Mouse (Mus musculus) C2C12 (cell line): ENCODE data around the gene Gm12216. TPM values are rescaled to one million over a fixed set of nuclear protein-coding genes. Genes with fewer than 3 reads are reported as not detected.

ENCODE experiments used
- H3K27me3 ChIP-seq: one replicate; pipeline ENCODE4 v1.6.1; 2011; ENCODE audit not compliant: control insufficient read depth, insufficient read depth, insufficient read length
- H3K36me3 ChIP-seq: one replicate; pipeline ENCODE4 v1.6.1; 2011; ENCODE audit not compliant: control insufficient read depth, insufficient read depth
- H3K4me3 ChIP-seq: one replicate; pipeline ENCODE4 v1.5.1; 2011; ENCODE audit warnings: mild to moderate bottlenecking, control low read depth; ENCODE audit not compliant: poor library complexity, insufficient read depth, severe bottlenecking
- H3K79me2 ChIP-seq: one replicate; pipeline ENCODE4 v1.6.1; 2011; ENCODE audit not compliant: control insufficient read depth, insufficient read depth
- H3K79me3 ChIP-seq: one replicate; pipeline ENCODE4 v1.6.1; 2011; ENCODE audit warnings: low read depth, control low read depth
- H3ac ChIP-seq: one replicate; pipeline ENCODE3; 2011; ENCODE audit warnings: low read depth; ENCODE audit not compliant: control insufficient read depth, insufficient read length
- CEBPB ChIP-seq: IDR thresholded peaks from one replicate; pipeline ENCODE4 v1.6.1; 2011; ENCODE audit warnings: low read depth, mild to moderate bottlenecking, control low read depth, moderate library complexity
- CTCF ChIP-seq: IDR thresholded peaks from one replicate; pipeline ENCODE4 v1.5.1; 2011; ENCODE audit not compliant: control insufficient read depth, insufficient read depth, insufficient read length
- FOSL1 ChIP-seq: IDR thresholded peaks from one replicate; pipeline ENCODE4 v1.8.0; 2011; ENCODE audit warnings: mild to moderate bottlenecking, low read length; ENCODE audit not compliant: poor library complexity, insufficient read depth, severe bottlenecking
- MAX ChIP-seq: IDR thresholded peaks from one replicate; pipeline ENCODE4 v1.6.1; 2011; ENCODE audit warnings: mild to moderate bottlenecking, control low read depth
- MYOD1 ChIP-seq: IDR thresholded peaks from one replicate; pipeline ENCODE4 v1.6.1; 2011; ENCODE audit warnings: low read depth; ENCODE audit not compliant: control insufficient read depth, insufficient read length
- MYOG ChIP-seq: IDR thresholded peaks from one replicate; pipeline ENCODE4 v1.6.1; 2011; ENCODE audit not compliant: control insufficient read depth, insufficient read length; ENCODE audit errors: extremely low read depth
- USF1 ChIP-seq: IDR thresholded peaks from one replicate; pipeline ENCODE4 v1.6.1; 2011; ENCODE audit warnings: low read depth, mild to moderate bottlenecking, control low read depth, moderate library complexity
- polyA plus RNA-seq: library from polyadenylated mRNA; unstranded; fragments of >200 nt; fragmentation: generic; extraction: Trizol; gene quantifications from one replicate; pipeline ENCODE4 v1.2.1, GENCODE M21; 2012; ENCODE audit warnings: missing spikeins

Gm12216 gene
- polyA plus RNA-seq, 1 experiment, result 0.49 TPM

GRCm38 (mm10) chr11:53839663-53840642 lies 19.1 kb downstream of the Gm12216 start:
- Histone ChIP-seq H3K36me3 (no peaks in the 10 kb centered on the region), H3K4me3 (no peak overlapping the region), H3K79me2 (no peaks in the 10 kb centered on the region), H3K27me3 (no peaks in the 10 kb centered on the region), H3ac (no peak overlapping the region), H3K79me3 (no peaks in the 10 kb centered on the region)
- TF ChIP-seq MYOD1 (no peak), USF1 (no peak), CTCF (no peak), CEBPB (no peak), MYOG (no peak), MAX (no peak), FOSL1 (no peak)

- TF ChIP-seq USF1, result no peak
- TF ChIP-seq CTCF, result no peak
- TF ChIP-seq MAX, result no peak
- no peak for TF ChIP-seq MYOD1
- TF ChIP-seq CEBPB, result no peak
- TF ChIP-seq FOSL1, result no peak
- TF ChIP-seq MYOG, result no peak
- Histone ChIP-seq H3K27me3 (no peaks in the 10 kb centered on the region), H3K79me2 (no peaks in the 10 kb centered on the region), H3K4me3 (no peak overlapping the region), H3K79me3 (no peaks in the 10 kb centered on the region), H3K36me3 (no peaks in the 10 kb centered on the region), H3ac (no peak overlapping the region)
Observed at GRCm38 (mm10) chr11:53839147-53839546, 19.9 kb downstream of the Gm12216 start.

GRCm38 (mm10) chr11:53837731-53838130 lies 21.3 kb downstream of the Gm12216 start:
- Histone ChIP-seq H3K79me3 (no peaks in the 10 kb centered on the region), H3K27me3 (no peaks in the 10 kb centered on the region), H3K36me3 (no peaks in the 10 kb centered on the region), H3K79me2 (no peaks in the 10 kb centered on the region), H3K4me3 (no peak overlapping the region), H3ac (no peak overlapping the region)
- TF ChIP-seq USF1, result no peak
- TF ChIP-seq CTCF, result no peak
- no peak for TF ChIP-seq CEBPB
- TF ChIP-seq MYOG, result no peak
- no peak for TF ChIP-seq MAX
- TF ChIP-seq MYOD1, result no peak
- no peak for TF ChIP-seq FOSL1

- H3K79me3 ChIP-seq, result no peaks in the 10 kb centered on the region
- TF ChIP-seq USF1 (no peak), CTCF (no peak), CEBPB (no peak), MAX (no peak), MYOD1 (no peak), MYOG (no peak), FOSL1 (no peak)
Observed at GRCm38 (mm10) chr11:53835379-53836010, 23.6 kb downstream of the Gm12216 start.

GRCm38 (mm10) chr11:53825409-53825808 lies 33.6 kb downstream of the Gm12216 start:
- TF ChIP-seq FOSL1 (no peak), CTCF (no peak), USF1 (no peak), MYOD1 (no peak), MYOG (no peak), MAX (no peak), CEBPB (no peak)

More at GRCm38 (mm10) chr11:53835379-53836010, 23.6 kb downstream of the Gm12216 start:
- no peaks in the 10 kb centered on the region for H3K27me3 ChIP-seq
- no peak overlapping the region for H3ac ChIP-seq
- no peak overlapping the region for H3K4me3 ChIP-seq
- H3K36me3 ChIP-seq, result no peaks in the 10 kb centered on the region
- H3K79me2 ChIP-seq, result no peaks in the 10 kb centered on the region

More at GRCm38 (mm10) chr11:53825409-53825808, 33.6 kb downstream of the Gm12216 start:
- H3ac ChIP-seq, result no peak overlapping the region
- no peaks in the 10 kb centered on the region for H3K79me3 ChIP-seq
- H3K4me3 ChIP-seq, result no peak overlapping the region
- no peaks in the 10 kb centered on the region for H3K36me3 ChIP-seq
- H3K27me3 ChIP-seq, result no peaks in the 10 kb centered on the region
- no peaks in the 10 kb centered on the region for H3K79me2 ChIP-seq
